14 mouse cellular contexts compared by ENCODE assay signal in the genomic region with DNA sequence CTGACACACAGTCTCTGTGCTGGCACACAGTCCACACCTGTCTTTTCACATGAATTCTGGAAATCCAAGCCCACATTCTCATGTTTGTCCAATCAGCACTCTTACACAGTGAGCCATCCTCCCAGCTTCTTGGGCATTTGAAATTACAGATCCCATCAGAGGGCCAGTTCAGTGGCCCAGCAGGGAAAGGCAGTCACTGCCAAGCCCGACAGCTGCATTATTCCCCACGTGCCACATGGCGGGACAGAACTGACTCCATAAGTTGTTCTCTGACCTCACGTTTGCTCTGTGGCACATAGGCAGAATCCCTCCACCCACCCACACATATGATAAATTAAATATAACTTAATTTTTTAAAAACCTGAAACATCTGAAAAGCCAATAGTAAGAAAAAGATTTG.
"Had no signal": no experiment of that assay in that cellular context is flagged by ENCODE, and none has a peak within 500 bp of the region (broad histone marks: within the 10 kb centered on the region; RNA-seq: fewer than 3 reads in every experiment).

No protein-coding gene starts in this region.

- H3K36me3 ChIP-seq: midbrain, embryonic 10.5 days; midbrain, embryonic 13.5 days; midbrain, embryonic 15.5 days; neural tube, embryonic 12.5 days; stomach, embryonic 15.5 days had no signal

- ATAC-seq: midbrain, embryonic 13.5 days; midbrain, embryonic 15.5 days had no signal

- H3K9me3 ChIP-seq: midbrain, embryonic 10.5 days; midbrain, embryonic 13.5 days; midbrain, embryonic 15.5 days; neural tube, embryonic 12.5 days; stomach, embryonic 15.5 days had no signal

- H3K27me3 ChIP-seq: midbrain, embryonic 13.5 days; midbrain, embryonic 15.5 days; neural tube, embryonic 12.5 days; stomach, embryonic 15.5 days had no signal

- H3K4me2 ChIP-seq: lung, embryonic 14.5 days; midbrain, embryonic 13.5 days; midbrain, embryonic 15.5 days; neural tube, embryonic 12.5 days; stomach, embryonic 15.5 days had no signal

- H3K4me3 ChIP-seq: midbrain, embryonic 10.5 days; midbrain, embryonic 13.5 days; midbrain, embryonic 15.5 days; neural tube, embryonic 12.5 days; stomach, embryonic 15.5 days had no signal

- H3K9ac ChIP-seq: lung, embryonic 14.5 days; midbrain, embryonic 13.5 days; midbrain, embryonic 15.5 days; neural tube, embryonic 12.5 days; stomach, embryonic 15.5 days had no signal

- DNase-seq: lung, adult 18-20 months; lung, embryonic 14.5 days; lung, postnatal 10 days; lung, postnatal 4 days; right cerebral cortex, postnatal 14 days; thymus, adult 2 months; thymus, postnatal 25 days; thymus, postnatal 4 days had no signal

- H3K27ac ChIP-seq: midbrain, embryonic 10.5 days; midbrain, embryonic 13.5 days; midbrain, embryonic 15.5 days; neural tube, embryonic 12.5 days; stomach, embryonic 15.5 days; stomach, postnatal 0 days had no signal
